Mouse (Mus musculus) thymus, postnatal 10 days (tissue): ENCODE data around the gene Lmo2.

ENCODE experiments used
- DNase-seq, 2 experiments: peaks; one replicate each; pipeline ENCODE4 v3.0.0; 2021; ENCODE audit warnings: low spot score in 2 of 2

The Lmo2 gene

DNA sequence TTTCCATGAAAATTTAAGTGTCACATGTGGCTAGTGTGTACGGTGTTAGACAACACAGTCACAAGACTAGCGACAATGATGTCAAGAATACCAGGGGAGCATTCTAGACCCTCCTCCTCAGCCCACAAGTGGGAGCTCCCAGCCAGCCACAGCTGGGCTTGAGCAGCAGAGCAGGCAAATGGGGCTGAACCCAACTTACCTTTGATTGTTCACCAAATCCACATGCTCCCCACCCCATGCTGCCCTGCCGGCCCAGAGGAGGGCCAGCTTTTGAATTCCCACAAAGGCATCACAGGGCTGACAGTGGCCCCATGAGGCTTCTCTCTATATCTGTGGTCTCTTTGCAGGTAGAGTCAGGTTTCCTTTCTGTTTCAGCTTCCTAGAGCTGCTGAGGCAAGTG is 16.7 kb upstream of the Lmo2 start:
- DNase-seq, result no peak

DNA sequence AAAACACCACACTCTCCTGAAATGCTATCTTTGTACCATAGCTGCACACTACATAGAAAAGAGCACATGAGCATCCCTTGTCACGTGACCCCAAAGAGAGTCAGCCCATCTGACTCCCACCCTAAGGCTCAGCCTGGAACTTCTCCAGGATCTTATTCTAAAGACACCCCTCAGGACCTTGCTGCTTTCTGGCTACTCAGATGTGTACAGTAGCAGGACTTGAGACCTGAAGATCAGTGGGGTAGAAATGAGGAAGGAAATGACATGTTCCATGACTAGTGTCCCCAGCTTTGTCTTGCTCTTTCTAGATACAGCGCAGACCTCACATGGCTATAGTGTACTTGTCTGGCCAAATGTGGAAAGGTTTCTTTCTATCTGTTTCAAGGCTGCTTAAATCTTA is 12.9 kb upstream of the Lmo2 start:
- no peak for DNase-seq

DNA sequence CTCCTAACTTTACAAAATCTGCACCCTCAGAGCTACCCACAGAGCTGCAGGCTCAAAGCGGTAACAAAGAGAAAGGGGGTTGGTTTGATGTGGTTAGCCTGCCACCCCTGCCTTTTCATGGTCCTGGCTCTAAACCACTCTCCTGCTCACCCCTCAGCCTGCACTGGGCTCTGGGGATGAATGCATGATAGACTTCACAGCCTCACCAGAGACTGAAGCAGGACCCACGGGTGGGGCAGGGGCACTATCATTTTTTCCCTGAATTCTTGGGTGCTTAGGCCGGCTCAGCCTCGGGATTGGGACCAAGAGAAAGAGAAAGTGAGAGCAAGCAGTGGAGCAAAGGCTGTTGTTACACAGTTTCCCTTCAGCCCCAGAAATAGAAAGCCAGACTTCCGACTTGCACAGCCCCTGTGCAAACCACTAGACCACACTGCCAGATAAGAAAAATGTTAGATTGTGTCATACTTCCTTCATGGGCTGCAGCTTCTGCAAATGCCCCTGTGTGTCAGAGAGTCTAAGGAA is 12.2 kb upstream of the Lmo2 start:
- peak in 1 of 2 experiments; percentile 26 for DNase-seq

DNA sequence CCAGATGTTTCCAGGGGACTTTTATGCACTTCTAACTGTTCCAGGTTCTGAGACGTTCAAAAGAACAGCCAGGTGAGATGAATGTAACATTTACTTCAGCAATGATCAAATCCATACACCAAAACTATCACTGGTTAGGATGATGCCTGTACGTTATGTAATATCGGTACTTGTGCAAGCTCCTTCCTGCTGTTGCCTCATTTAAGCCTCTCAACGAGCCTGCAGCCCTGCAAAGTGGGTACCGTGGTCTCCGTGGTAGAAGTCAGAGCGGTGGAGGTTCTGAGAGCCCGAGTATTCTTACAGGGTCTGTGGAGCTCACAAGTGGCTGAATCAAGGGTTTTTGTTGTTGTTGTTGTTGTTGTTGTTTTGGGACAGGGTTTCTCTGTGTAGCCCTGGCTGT is 10.9 kb upstream of the Lmo2 start:
- DNase-seq, result no peak

DNA sequence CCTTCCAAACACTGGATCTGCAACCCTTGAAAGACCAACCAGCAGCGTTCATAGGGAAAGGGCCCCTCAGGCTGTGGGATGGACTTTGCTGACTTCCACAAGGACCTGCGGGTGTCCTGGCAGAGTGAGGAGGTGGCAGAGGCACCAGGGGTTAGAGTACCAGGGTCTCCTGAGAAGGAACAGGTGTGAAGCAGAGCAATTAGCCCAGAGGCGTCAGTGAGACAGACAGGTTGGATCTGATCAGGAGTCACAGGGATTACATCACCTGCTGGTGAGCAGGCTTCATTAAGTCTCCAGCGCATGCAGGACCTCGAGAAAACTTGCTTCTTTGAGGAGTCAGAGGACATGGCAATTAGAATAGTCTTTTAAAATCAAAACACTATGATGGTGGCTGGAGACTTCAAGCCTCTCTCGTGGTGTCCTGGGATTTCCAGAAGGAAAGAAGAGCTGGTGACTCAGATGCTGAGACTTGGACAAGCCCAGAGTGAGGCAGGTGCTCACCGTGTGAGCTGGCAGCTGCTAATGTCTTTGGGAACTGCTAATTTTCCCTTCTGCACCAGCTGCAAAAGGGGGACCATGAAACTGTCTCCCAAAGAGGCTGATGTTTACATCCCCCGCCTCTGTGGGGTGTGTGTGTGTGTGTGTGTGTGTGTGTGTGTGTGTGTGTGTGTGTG is 9.7 kb upstream of the Lmo2 start:
- DNase-seq, result no peak

DNA sequence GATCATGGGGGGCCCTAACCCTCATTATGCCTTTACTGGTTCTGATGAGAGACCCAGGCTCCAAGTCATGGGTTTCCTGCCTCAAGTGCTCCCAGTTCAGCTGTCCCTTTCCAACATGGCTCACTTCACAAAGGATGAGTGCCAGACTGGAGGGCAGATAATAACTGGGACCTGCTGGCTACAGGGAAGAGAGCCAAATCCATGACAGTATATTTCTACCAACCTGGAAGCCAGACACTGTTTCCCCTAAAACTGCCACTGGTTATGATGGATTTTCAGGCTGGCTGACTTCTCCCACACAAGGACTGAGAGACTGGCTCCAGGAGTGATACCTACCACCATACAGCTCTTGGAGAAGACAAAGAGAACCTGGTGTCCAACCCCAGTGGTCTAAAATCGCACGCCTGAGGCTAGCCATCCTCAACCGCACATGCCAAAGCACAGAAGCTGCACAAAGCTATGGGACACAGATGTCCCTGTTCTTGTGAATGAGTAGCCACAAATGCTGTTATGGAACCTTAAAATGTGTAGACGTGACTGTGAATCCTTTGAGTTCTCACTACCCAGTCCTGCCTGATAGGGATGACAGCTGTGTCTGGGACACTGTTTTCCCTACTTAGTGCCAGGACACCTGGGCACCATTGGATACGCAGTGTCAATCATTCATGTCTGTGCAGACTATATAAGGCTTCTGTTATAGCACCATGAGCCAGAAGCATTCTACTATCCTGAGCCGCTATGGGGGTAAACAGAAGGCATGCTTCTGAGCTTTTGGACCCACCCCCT is 4.5 kb upstream of the Lmo2 start:
- DNase-seq, result no peak

DNA sequence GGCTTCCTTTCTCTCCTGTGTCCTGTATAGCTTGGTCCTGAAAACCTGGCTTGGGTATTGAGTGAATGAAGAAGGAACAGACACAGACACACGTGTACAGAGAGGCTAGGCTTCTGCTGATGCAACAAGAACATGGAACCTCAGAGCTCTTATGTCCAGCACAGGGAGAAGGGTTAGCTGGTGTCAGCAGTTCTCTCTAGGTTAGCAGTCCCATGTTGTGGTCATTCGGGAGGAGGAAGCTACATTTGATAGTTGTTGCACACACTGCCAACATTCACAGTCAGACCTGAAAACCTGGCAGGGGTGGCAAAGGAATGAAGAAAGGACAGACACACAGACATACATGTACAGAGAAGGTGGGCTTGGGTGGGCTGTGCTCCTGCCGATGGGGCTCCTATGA is 2.1 kb upstream of the Lmo2 start:
- DNase-seq, result no peak

DNA sequence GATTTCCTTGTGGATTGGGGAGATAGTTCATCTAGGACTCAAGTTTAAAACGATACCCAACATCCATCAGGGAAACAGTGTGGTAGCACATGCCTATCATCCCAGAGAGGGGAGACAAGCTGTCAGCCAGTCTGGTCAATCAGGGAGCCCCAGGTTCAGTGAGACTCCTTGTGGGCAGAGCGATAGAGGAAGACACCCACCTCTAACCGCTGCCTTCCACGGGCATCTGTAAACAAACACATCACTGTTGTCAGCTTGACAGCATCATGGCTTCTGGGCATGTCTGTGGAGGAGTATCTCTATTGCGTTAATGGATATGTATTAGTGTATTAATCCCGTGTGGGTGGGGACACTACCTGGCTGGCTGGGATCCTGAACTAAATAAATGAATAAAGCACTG is 919 bp upstream of the Lmo2 start:
- no peak for DNase-seq

DNA sequence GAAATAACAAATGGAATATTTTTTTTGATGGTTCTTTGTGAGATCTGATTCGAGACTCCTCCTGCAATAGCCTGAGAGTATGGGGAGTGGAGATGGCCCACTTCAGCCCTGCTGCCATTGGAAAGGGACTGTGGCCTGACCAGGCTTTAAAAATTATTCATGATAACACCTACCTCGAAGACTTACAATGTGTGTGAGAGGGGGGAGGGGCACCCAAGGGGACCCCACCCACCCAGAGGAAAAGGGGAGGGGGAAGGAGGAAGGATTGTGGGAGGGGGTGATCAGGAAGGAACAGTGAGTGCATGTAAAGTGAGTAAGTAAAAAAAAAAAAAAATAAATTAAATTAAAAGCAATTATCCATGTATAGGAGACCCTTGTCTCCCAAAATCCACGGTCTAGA is 848 bp downstream of the Lmo2 start:
- DNase-seq, result no peak

DNA sequence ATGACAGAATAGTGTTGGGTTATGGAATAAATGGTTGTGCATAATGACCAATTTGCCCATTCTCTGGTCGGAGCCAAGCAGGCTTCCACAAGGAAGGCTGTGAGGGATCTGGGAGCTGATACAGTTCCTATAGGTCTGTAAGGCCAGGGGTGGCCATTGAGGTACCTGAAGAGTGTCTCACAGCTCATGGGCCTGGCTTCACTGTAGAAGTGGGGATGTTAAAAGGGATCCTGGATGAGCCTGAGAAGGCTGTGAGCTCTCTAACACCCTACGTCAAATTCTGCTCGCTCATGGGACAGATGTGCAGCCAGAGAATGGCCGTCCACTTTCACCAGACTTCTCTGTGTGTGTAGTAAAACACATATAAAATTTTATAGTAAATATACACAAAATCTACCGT is 1.3 kb downstream of the Lmo2 start:
- DNase-seq, result no peak

DNA sequence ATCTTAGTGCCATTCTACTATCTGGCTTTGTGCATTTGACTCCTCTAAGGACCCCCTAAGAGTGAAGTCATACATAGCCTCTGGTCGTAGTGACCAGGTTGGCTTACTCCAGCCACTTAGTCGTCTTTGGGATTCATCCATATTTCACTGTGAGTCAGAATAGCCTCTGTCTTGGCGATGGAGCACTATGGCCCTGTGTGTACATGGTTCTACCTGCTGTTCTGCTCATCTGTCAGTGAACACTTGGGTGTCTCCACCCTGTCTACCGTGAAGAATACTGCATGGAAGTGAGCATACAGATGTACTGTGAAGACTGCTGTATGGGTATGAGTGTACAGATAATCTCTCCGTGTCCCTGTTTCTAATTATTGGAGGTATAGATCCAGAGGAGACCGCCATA is 1.8 kb downstream of the Lmo2 start:
- DNase-seq, result no peak

DNA sequence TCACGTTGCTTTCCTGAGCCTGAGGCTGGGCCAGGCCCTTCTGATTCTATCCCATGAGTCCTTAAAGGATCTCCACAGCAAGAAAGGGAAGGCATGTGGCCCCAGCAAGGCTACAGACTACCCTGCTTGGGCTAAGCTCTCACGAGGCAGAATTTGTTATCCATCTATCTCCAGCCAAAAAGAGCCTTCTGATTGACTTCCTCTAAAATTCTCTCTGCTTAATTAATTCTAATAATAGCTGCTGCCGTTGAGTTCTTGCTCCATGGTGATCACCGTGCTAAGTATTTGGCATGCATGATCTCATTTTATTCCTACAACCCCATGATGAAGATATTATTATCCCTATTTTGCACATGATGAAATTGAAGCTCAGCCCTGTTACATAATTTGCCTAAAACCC is 4.6 kb downstream of the Lmo2 start:
- DNase-seq, result no peak

DNA sequence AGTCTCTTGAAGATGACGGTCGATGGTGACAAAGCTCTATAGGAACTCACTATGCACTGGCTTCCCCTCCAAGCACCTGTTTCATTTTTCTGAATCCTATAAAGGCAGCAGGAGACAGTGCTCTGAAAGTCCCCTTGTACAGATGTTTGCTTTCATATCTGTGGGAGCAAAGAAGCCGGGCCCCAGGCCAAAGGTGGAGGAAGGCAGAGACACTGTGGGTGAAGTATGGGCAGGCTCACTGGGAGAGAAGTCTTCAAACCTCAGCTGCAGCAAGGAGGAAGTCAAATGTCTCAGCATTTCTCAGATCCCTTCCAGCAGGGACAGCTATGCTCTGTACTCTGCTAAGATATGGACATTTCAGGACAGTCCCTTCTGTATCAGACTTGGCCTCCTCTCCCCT is 7.6 kb downstream of the Lmo2 start:
- no peak for DNase-seq

DNA sequence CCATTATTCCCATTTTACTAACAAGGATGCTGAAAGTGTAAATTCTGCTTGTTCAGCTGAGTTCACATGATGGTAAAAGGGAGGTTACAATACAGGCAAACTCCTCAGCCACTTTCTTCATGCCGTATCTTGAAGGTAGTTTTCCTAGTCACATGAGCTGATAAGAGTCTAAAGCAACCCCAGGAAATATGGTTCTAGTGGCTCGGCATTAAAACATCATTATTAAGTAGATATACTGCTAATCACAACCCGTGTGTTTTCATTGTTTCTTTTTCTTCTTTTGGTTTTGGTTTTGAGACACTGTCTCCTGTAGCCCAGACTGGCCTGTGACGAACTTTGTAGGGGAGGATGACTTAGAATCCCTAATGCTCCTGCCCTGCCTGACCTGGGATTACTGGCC is 10.4 kb downstream of the Lmo2 start:
- no peak for DNase-seq

DNA sequence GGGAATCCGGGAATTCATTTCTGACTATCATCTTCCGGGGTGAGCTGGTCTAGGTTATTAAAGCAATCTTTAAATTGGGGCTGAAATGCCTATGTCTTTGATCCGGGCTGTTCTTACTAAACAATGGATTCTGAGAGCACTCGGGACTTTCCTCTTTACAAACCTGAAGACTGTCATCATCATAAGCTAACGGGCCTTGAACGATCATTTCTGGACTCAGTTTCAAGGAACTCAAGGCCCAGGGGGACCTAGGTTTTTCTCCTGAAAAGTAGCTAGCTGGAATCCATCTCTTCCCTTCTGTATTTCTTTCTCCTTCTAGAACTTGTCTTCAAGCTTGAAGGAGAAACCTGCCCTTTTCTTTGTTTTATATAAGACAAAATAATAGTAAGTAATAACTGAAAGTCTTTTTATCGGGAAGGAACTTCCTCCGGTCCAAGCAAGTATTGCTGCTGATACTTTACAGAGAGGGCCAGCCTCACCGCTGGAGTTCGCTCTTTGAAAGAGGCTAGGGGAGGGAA is 11.2 kb downstream of the Lmo2 start:
- DNase-seq, result no peak

DNA sequence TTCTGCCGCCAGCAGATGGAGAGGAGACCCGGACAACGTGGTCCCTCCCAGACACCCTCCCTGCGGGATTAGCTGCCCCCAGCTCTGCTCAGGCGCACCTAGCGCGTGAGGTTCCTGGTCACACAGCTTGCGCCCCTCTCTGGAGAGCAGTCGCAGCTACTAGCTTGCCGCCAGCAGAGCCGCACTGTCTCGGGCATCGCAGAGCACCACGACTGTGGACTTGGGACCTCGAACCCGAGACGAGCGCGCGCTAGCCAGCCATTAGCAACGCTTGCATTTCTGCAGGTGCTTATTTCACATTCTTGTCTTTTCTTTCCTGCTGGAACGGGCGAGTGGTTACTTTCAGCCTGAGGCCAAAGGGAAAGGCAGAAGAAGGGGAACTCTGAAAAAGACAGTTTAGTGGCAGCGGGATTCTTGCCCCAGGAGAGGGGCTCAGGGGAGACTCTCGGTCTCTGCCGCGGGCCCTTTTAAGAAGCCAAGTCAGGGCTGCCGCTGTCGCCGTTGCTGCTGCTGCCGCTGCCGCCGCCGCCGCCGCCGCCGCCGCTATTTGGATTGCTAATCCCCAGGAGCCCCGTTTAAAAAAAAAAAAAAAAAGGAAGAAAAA is 11.8 kb downstream of the Lmo2 start:
- DNase-seq, result no peak

DNA sequence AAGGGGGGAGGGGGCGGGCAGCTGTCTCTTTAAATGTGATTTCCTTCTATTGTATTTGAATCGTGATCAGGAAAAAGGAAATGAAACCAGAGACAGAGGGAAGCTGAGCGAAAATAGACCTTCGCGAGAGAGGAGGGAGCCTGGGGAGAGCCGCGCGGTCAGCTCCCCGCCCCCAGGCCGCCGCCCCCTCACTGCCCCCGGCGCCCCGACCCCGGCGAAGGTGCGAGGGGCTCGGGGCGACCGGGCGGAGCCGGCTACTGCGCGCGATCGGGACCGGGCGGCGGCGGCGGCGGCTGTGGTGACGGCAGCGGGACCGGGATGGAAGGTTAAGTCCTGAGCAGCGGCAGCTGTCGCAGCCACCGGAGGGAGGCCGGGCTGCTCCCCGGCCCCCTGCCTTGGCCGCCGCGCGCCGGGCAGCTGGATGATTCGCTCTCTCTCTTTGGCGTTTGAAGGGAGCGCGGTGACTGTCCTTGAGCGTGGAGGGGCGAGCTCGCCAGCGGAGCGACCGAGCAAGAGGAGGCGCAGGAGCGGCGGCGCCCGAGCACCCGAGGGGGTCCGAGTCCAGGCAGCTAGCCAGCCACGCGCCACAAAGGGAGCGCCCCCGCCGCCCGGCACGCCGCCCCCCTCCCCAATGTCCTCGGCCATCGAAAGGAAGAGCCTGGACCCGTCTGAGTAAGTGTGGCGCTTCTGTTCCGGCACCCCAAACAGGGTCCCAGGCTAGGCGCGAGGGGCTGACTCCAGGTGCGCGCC is 12.4 kb downstream of the Lmo2 start:
- peak in 1 of 2 experiments; percentile 11 for DNase-seq

DNA sequence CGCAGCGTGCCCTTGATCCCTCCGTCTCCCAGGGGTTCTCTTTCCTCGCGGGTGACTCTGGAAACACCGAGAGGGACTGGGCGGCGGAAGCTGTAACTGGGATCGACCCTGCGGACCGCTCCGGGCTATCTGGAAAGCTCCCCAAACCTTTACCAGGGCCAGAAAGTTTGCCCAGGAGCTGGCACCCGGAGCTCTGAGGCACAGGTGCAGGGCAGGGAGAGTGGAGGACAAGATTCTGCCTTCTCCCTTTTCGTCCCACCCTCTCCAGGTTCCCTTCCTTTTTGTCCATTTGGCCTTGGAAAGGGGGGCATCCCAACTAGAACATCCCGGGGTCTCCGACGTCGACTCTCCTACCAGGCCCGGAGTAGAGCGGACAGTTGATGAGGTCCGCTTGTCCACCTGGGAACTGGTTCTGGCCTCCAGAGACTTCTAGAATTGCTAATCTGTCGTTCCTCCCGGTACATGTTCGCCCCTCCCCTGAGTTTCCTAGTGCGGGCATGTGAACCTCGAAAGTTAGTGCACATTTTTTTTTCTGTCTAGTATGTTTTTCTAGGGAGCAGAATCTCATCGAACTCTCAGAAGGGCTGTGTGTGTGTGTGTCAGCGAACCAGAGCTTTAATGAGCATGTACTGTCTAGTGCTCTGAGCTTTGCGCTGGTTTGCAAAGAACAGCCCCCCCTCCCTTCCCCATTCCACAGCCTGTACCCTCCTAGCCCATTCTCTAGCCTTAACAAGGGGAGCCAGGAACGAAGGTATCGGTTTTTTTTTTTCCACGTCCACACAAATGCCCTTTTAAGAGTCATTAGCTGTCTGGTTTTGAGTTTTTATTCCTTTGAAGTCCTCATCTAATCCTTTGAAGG is 13.2 kb downstream of the Lmo2 start:
- peak in 1 of 2 experiments; percentile 3 for DNase-seq

DNA sequence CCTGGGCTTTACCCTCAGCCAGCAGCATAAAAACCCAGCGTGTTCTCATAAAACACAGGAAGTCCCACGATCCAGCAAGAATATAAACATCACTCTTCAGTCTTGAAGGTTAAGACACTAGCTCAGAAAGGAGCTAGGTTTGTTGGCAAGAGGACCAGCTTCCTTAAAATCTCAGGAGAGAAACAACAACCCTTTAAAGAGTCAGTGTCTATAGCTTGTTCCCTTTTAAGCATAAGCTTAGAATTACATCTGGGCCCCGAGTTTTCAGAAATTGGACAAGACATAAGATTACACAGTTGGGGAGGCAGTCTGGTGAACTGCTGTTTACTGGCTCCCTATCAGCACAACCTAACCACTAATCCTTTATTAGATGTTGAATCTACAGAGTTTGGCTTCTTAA is 14.1 kb downstream of the Lmo2 start:
- no peak for DNase-seq

DNA sequence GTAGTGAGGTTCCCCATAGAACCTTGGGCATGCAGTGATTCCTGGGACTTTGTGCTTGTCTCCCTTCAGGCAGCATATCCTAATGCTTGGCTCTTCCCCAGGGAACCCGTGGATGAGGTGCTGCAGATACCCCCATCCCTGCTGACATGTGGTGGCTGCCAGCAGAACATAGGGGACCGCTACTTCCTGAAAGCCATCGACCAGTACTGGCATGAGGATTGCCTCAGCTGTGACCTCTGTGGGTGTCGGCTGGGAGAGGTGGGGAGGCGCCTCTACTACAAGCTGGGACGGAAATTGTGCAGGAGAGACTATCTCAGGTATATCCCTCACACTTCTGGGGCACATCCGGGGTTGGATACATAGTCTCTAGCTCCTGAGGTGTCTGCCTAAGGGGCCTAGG is 18.1 kb downstream of the Lmo2 start:
- no peak for DNase-seq

DNA sequence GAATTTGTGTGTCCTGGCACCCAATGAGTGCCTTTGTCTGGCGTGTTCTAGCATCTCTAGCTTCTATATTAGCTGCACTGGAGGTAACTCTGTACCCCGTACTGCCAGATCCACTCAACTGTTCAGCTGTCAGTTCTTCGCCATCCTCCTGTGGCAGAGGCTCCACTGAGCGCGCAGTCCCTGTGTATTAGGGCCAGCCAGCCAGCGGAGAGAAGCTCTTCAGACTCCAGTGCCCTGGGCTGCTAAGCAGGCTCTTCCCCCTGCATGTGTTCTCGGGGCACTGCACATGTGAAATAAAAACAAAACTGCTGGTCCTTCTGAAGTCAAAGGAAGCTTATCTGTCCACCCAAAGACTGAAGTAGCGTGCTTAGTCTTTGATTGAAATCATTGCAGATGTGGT is 19.4 kb downstream of the Lmo2 start:
- DNase-seq, result no peak
